Mouse (Mus musculus): ENCODE results near the gene Kri1. TPM values are rescaled to one million over a fixed set of nuclear protein-coding genes. Genes with fewer than 3 reads are reported as not detected.
"Not testable (repeated sequence)": the region's sequence is repeated elsewhere in the genome, so short reads cannot be mapped to it uniquely, and the experiment has no call there.

The Kri1 gene
- 10 to 100 TPM; 33.5 to 43.4 (median 39.4) TPM for total RNA-seq (2022)

DNA sequence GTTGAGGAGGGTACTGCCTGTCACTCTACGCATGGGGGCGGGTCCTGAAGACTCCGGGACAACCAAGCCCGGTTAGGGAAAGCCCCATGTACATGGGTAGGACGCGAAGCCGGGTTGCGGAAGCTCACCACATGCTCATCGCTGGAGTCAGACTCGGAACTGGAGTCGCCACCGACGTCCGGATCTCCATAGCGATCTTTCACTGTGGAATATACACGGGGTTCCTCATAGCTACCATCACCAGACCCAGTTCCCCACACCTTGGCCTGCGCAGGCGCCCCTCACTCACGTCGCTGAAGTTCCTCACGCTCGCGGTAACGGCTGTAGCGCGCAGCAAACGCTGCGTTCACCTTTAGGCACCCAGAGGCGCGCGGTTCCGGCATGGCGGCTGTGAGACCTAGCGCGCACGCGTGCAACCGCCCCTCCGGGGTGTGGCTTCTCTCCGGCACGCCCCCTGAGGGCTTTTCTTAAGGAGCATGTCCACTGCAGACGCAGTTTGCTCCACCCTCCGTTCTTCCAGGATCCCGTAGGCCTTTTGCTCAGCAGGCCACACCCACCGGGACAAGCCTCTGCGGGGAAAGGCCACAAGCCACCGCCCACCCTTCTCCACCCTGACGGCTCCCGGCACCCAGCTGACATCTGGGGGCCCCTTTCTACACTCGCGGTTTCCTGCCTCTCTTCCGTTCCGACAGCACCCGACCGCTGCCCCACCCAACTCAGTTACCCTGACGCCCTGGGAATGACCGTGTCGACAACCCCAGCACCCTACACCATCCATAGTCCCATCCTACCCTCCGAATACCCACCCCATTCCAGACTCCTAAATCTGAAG is at the start of gene Kri1:
Gene Kri1 (minus strand): TSS at position 399 of the 832 bp plus-strand sequence.
- peak; percentile 91 to 98 for DNase-seq (ENCODE audit: low spot score in 2 of 2)

- no peak for DNase-seq (ENCODE audit: low spot score in 2 of 2)
Observed at GRCm38 (mm10) chr9:21336491-21336890, 48.7 kb upstream of the Kri1 start.

DNA sequence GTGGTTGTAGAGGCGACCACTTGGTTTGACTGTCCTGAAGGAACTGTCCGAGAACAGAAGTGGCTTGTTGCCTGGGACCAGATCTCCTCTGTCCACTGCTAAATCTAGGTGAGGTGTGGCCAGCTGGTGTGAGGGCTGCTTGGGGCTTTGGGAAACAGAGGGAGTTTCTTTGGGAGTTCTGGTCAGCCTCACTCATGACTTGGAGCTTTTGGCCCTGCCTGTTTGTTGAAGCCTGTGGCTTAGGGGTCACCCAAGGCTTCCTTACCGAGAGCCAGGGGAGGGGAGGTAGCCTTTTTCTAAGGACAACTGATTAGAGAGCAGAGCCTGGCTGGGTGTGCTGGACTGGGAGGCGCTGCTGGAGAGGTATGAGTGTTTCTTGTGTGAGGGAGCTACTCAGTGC is 47.6 kb upstream of the Kri1 start:
- DNase-seq (ENCODE audit: low spot score in 2 of 2): no peak

DNA sequence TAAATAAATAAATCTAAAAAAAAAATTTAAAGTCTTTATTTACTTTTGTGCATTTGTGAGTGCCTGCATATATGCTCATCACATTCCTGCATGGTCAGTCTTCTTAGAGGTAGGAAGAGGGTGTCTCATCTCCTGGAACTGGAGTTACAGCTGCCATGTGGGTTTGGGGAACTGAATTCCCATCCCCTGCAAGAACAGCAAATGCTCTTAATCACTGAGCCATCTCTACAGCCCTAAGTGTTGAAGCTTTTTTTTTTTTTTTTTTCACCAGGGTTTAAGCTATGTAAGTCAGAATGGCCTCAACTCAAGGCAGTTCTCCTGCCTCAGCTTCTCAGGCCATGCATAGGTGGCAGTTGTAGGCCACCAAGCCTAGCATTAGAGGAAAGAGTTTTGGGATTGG is 47.0 kb upstream of the Kri1 start:
- no peak for DNase-seq (ENCODE audit: low spot score in 2 of 2)

DNA sequence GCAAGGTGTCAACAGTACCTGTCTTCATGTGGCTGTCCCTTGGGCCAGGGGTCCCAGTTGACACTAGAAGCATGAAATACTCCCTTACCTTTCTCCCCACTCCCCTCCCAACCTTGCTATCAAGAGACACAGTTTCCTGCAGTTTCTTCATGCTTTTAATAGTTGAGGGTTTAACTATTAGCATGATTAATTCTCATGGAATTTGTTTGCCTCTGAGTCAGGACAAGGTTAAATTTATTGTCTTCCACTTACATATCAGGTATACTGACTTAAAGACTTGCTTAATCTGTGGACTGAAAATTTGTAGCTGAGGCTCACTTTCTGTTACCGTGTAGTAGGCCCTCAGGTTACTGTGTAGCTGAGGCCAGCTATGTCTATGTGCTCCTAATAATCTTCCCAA is 45.8 kb upstream of the Kri1 start:
- no peak for DNase-seq (ENCODE audit: low spot score in 2 of 2)

GRCm38 (mm10) chr9:21332161-21333061 is 44.6 kb upstream of the Kri1 start:
- no peak for DNase-seq (ENCODE audit: low spot score in 2 of 2)

DNA sequence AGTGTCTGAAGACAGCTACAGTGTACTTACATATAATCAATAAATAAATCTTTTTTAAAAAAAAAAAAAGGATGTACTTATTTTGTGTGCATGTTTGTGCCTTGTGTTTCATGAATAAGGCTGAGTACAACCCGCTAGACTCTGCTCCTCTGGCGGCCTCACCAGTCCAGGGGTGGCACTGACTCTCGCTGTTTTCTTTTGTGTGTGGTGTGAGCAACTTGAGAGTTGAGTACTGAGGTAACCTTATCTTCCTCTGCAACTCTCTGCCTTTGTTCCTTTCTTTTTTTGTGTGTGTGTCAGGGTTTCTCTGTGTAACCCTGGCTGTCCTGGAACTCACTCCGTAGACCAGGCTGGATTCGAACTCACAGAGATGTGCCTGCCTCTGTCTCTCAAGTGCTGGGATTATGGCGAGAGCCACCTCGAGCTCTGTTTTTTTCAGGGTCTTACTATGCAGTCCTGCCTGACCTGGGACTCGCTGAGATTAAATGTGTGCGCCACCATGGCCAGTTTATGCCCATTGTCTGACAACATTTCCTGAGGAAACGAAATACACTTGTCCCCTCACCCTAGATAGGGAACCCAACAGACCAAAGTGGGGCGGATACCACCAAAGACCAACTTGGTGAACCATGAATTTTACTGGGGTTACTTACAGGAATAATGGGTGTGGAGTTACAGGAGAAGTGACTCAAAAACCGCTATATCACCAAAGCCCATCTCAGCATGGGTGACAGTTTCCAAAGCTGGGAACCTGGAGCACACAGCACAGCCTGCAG is 43.8 kb upstream of the Kri1 start:
- no peak for DNase-seq (ENCODE audit: low spot score in 2 of 2)

DNA sequence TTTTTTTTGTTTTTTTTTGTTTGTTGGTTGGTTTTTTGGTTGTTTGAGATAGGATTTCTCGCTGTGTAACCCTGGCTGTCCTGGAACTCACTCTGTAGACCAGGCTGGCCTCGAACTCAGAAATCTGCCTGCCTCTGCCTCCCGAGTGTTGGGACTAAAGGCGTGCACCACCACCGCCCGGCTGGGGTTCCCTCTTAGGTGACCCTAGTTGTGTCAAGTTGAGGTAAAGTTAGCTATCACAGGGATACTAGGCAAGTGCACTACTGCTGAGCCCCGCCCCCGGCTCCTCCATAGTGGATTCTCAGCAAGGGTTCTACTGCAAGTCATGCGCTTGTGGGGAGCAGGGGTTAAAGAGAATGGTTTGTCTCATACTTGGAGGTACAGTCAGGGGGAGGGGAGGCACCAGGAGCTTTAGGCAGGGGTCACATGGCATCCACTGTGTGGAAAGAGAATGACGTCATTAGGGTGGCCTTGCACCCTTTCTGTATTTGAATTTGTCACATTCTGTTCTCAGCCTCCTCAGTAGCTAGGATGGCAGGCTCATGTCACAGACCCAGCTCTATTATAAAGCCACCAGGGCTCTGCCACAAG is 42.0 kb upstream of the Kri1 start:
- DNase-seq (ENCODE audit: low spot score in 2 of 2): no peak

GRCm38 (mm10) chr9:21329041-21329440 is 41.3 kb upstream of the Kri1 start:
- no peak for DNase-seq (ENCODE audit: low spot score in 2 of 2)

DNA sequence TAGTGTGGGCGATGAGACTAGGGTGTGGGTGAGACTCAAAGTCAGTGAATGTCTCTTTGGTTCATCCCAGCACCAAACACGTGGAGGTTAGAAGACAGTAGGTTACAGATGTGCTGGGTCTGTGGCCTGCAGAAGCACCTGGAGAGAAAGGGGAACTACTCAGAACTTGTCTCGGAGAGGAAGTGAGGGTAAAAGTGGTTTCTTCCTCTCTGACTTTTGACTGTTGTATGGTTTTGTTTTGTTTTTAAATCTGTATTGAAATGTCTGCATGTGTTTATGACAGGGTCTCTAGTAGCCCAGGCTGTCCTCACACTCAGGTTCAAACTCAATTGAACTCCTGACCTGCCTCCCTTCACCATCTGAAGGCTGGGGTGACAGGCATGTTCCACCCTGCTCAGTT is 40.3 kb upstream of the Kri1 start:
- DNase-seq (ENCODE audit: low spot score in 2 of 2): no peak

GRCm38 (mm10) chr9:21327569-21327968 is 39.8 kb upstream of the Kri1 start:
- DNase-seq (ENCODE audit: low spot score in 2 of 2): no peak

- no peak for DNase-seq (ENCODE audit: low spot score in 2 of 2)
Observed at GRCm38 (mm10) chr9:21324269-21324668, 36.5 kb upstream of the Kri1 start.

- DNase-seq (ENCODE audit: low spot score in 2 of 2): not testable (repeated sequence)
Observed at GRCm38 (mm10) chr9:21322917-21323297, 35.1 kb upstream of the Kri1 start.

DNA sequence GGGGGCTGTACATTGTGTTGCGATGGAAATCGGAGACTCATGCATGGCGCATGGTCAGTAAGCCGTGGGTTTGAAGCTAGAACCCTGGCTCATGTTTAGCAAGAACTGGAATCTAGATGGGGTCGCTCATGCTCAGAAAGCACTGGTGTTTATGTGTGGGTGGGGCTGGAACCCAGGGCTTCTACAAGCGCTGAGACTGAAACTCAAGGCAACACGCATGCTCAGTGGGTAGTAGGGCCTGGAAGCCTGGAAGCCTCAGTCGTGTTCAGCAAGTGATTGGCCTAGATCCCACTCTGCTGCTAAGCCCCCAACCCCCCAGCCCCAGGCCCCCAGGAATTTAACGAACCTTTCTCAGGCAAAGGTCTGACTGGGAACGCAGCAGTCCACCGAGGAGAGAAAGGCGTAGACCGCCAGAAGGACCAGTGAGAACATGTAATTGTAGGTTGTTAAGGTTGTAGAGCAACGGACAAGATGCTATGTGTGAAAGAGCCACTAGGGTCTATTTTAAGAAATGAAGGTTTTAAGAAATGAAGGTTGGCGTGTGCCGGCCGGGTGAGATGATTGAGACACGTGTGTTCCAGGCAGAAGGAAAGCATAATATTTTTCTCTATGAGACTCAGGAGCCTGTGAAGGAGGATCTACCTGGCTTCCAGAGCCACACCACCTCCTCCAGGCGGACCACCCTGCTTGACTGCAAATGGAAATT is 34.6 kb upstream of the Kri1 start:
- DNase-seq (ENCODE audit: low spot score in 2 of 2): no peak

- DNase-seq (ENCODE audit: low spot score in 2 of 2): no peak
Observed at GRCm38 (mm10) chr9:21321513-21321835, 33.7 kb upstream of the Kri1 start.

- DNase-seq (ENCODE audit: low spot score in 2 of 2): peak; percentile 49 to 61
Observed at GRCm38 (mm10) chr9:21320619-21321512, 33.1 kb upstream of the Kri1 start, which contains the start of gene Slc44a2. Gene Slc44a2, plus strand, starts transcription at chr9:21320698.

- DNase-seq (ENCODE audit: low spot score in 2 of 2): no peak
Observed at GRCm38 (mm10) chr9:21320280-21320618, 32.5 kb upstream of the Kri1 start.

GRCm38 (mm10) chr9:21319503-21319902 is 31.7 kb upstream of the Kri1 start:
- no peak for DNase-seq (ENCODE audit: low spot score in 2 of 2)

- DNase-seq (ENCODE audit: low spot score in 2 of 2): no peak
Observed at GRCm38 (mm10) chr9:21318792-21319191, 31.0 kb upstream of the Kri1 start.

DNA sequence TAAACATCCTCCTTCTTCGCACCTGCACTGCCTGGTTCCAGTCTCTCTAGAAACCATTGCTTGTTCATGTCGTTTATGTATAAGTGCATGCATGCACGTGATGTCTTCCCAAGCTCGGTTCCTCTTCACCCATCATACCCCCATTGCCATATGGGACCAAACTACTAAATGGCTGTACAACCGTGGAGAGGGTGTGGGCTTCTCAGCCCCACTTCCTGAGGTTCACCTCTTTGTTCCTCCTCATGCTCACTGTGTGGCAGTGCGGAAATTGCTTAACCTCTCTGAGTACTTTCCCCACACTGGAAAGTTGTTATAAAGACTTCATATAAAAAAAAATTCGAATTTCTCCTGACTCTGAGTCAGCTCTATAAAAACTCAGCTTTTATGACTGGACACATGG is 28.9 kb upstream of the Kri1 start:
- DNase-seq (ENCODE audit: low spot score in 2 of 2): no peak
